Mouse (Mus musculus): ENCODE data around the gene Nlrp6. TPM values are rescaled to one million over a fixed set of nuclear protein-coding genes. Genes with fewer than 3 reads are reported as not detected.
"Not testable (repeated sequence)": the region's sequence is repeated elsewhere in the genome, so short reads cannot be mapped to it uniquely, and the experiment has no call there.

Nlrp6 gene
- total RNA-seq, 2 experiments from 2014 or later, result 0.35 to 0.55 TPM

GRCm38 (mm10) chr7:140971479-140972171 is 50.9 kb downstream of the Nlrp6 start:
- DNase-seq (ENCODE audit: low spot score in 2 of 2), result no peak

GRCm38 (mm10) chr7:140973396-140974165 is 52.9 kb downstream of the Nlrp6 start:
- DNase-seq (ENCODE audit: low spot score in 2 of 2), result no peak

- DNase-seq (ENCODE audit: low spot score in 2 of 2), result no peak
Measured at GRCm38 (mm10) chr7:140974940-140975339, 54.2 kb downstream of the Nlrp6 start.

- no peak for DNase-seq (ENCODE audit: low spot score in 2 of 2)
Measured at GRCm38 (mm10) chr7:140975465-140975864, 54.8 kb downstream of the Nlrp6 start.

GRCm38 (mm10) chr7:140976720-140977119 is 56.0 kb downstream of the Nlrp6 start:
- DNase-seq (ENCODE audit: low spot score in 2 of 2), result not testable (repeated sequence)

Other genes starting within 250 kb of the Nlrp6 start
- under 1 TPM; 0.05 to 0.17 TPM for gene Olfr45, start 239.0 kb upstream of the Nlrp6 start, total RNA-seq (2021)
- gene Olfr541, start 223.6 kb upstream of the Nlrp6 start, total RNA-seq (2021), result not detected
- not detected for gene Cyp2e1, start 157.2 kb upstream of the Nlrp6 start, total RNA-seq (2021)
- gene Syce1, start 133.1 kb upstream of the Nlrp6 start, total RNA-seq (2021), result not detected
- 10 to 100 TPM in 1 of 2 experiments, 1 to 10 TPM in 1; 8.0 to 11.2 TPM for gene Zfp941, start 98.7 kb upstream of the Nlrp6 start, total RNA-seq (2021)
- 1 to 10 TPM in 1 of 2 experiments, not detected in 1; 1.0 TPM for gene Urah, start 85.9 kb upstream of the Nlrp6 start, total RNA-seq (2021)
- gene Scgb1c1, start 75.4 kb upstream of the Nlrp6 start, total RNA-seq (2021), result not detected
- not detected for gene Odf3, start 73.1 kb upstream of the Nlrp6 start, total RNA-seq (2021)
- gene Gm45785, start 64.6 kb upstream of the Nlrp6 start, total RNA-seq (2021), result 1 to 10 TPM in 1 of 2 experiments, not detected in 1; 1.6 TPM
- gene Ric8a, start 63.9 kb upstream of the Nlrp6 start, total RNA-seq (2021), result 10 to 100 TPM; 88.2 to 90.6 TPM
- gene Bet1l, start 63.3 kb upstream of the Nlrp6 start, total RNA-seq (2021), result 10 to 100 TPM; 28.4 to 29.5 TPM
- 100 to 1,000 TPM; 131 to 135 TPM for gene Psmd13, start 38.9 kb upstream of the Nlrp6 start, total RNA-seq (2021)
- gene Sirt3, start 38.6 kb upstream of the Nlrp6 start, total RNA-seq (2021), result 10 to 100 TPM; 60.2 to 65.6 TPM
- 1 to 10 TPM; 1.4 to 1.5 TPM for gene Cox8b, start 20.5 kb upstream of the Nlrp6 start, total RNA-seq (2021)
- gene Pgghg, start 20.5 kb downstream of the Nlrp6 start, total RNA-seq (2021), result 1 to 10 TPM; 4.1 to 5.1 TPM
- gene Ifitm5, start 29.4 kb downstream of the Nlrp6 start, total RNA-seq (2021), result not detected
- gene Gm45717, start 35.0 kb downstream of the Nlrp6 start, total RNA-seq (2021), result not detected
- 10 to 100 TPM; 15.1 to 20.8 TPM for gene Ifitm2, start 35.1 kb downstream of the Nlrp6 start, total RNA-seq (2021)
- 1 to 10 TPM; 3.3 to 6.3 TPM for gene Ifitm1, start 46.3 kb downstream of the Nlrp6 start, total RNA-seq (2021)
- 10 to 100 TPM in 1 of 2 experiments, 1 to 10 TPM in 1; 6.9 to 13.0 TPM for gene Ifitm3, start 89.9 kb downstream of the Nlrp6 start, total RNA-seq (2021)
- not detected for gene Ifitm6, start 97.0 kb downstream of the Nlrp6 start, total RNA-seq (2021)
- not detected for gene Gm17387, start 108.2 kb downstream of the Nlrp6 start, total RNA-seq (2021)
- gene B4galnt4, start 140.2 kb downstream of the Nlrp6 start, total RNA-seq (2021), result 10 to 100 TPM; 90.0 to 97.9 TPM
- gene Pkp3, start 157.3 kb downstream of the Nlrp6 start, total RNA-seq (2021), result not detected
- gene Sigirr, start 179.7 kb downstream of the Nlrp6 start, total RNA-seq (2021), result 1 to 10 TPM; 2.3 to 3.0 TPM
- gene Ano9, start 196.9 kb downstream of the Nlrp6 start, total RNA-seq (2021), result not detected
- 10 to 100 TPM; 67.8 to 71.3 TPM for gene Ptdss2, start 201.5 kb downstream of the Nlrp6 start, total RNA-seq (2021)

Data from layer of hippocampus, postnatal 14 days (tissue).